Mouse (Mus musculus) gastrocnemius, adult 2 months (tissue): ENCODE data around the gene Map6. TPM values are rescaled to one million over a fixed set of nuclear protein-coding genes. Genes with fewer than 3 reads are reported as not detected.
"Not testable (repeated sequence)": the region's sequence is repeated elsewhere in the genome, so short reads cannot be mapped to it uniquely, and the experiment has no call there.

Source experiments
- DNase-seq: peaks from one replicate; pipeline ENCODE4 v3.0.0; 2022
- H3K27ac ChIP-seq: fragments of 200-600 bp; 2 replicates; pipeline ENCODE4 v1.8.1; 2022; ENCODE audit warnings: mild to moderate bottlenecking
- H3K4me3 ChIP-seq: fragments of 200-600 bp; 2 replicates; pipeline ENCODE4 v1.8.1; 2022; ENCODE audit warnings: mild to moderate bottlenecking, moderate library complexity
- CTCF ChIP-seq: fragments of 200-600 bp; IDR thresholded peaks from 2 replicates; pipeline ENCODE4 v1.8.1; 2022; ENCODE audit warnings: antibody characterized with exemption, mild to moderate bottlenecking, moderate library complexity
- intact Hi-C: fragments of 180-260 bp; cut with DNase I; formaldehyde crosslinking; loops from one replicate; pipeline ENCODE4 v1.15.1; 2025
- total RNA-seq, 2 experiments: library from RNA; stranded (reverse); gene quantifications; 2 replicates each; pipeline ENCODE4 v1.2.3; 2021

The Map6 gene
- total RNA-seq, 2 experiments from 2014 or later = 2.6 to 5.2 TPM

DNA sequence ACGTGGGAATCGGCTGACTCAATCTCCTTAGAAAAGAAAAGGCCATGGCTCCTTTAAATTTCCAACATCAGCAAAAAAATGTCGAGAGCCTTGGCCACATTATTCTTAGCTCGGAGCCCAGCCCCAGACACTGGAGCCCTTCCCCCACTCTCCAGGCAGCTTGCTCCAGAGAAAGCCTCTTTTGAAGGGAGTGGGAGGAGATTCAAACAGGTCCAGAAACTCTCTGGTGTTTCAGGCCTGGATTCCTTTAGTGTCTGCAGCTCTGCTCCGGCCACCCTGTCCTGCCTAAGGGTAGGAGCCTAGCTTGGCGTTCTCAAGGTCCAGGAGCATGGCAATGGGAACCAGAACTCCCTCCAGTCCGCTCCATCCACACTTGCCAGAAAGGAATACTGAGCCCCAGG, 88.5 kb downstream of the Map6 start:
- TF ChIP-seq CTCF = no peak
- peak; percentile 85 for DNase-seq
- Histone ChIP-seq H3K4me3 (peak overlapping the region; percentile 63), H3K27ac (peak overlapping the region; percentile 97)
- intact Hi-C loops = no loop called here

- intact Hi-C loops = no loop called here
- TF ChIP-seq CTCF = no peak
- peak overlapping the region; percentile 63 for H3K4me3 ChIP-seq
- peak overlapping the region; percentile 97 for H3K27ac ChIP-seq
- DNase-seq = peak; percentile 71
These were observed 89.1 kb downstream of the Map6 start for GRCm38 (mm10) chr7:99356244-99356930.

DNA sequence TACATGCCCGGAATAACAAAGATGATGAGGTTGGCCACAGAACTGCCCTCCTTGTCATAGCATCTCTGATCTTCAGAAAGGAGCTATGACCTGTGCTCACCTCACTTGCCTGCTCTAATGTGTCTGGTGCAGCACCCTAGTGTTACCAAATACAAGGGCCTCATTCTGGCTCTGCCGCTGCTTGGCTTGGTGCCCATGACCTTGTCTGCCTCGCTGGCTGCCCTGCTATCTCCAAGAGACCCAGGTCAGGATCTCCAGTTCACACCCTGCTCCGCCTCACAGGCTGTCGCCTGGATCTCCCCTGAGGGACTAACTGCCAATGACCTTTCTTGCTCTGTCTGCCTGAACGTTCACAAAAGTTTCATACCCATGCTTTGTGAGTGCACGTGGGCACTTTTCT, 90.0 kb downstream of the Map6 start:
- intact Hi-C loops = no loop called here
- TF ChIP-seq CTCF = no peak
- H3K4me3 ChIP-seq = no peak overlapping the region
- DNase-seq = peak; percentile 65
- H3K27ac ChIP-seq = peak overlapping the region; percentile 97

DNA sequence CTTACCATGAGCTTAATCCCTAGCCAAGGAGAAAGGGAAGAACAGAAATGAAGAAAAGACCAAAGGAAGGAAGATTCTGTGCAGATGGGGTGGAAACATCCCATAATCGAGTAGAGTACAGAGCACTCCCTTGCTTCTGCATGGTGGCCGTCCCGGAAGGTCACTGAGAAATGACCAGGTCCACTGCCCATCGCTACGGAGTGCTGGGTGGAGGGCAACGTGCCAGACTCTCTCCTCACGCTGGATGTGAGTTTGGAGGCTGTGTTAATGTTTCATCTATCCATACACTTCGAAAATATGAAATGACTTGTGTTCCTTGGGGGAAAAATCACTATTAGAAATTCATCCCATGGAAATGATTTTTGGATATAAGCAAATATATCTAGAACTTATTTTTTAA, 91.1 kb downstream of the Map6 start:
- Histone ChIP-seq H3K4me3 (no peak overlapping the region), H3K27ac (no peak overlapping the region)
- no peak for TF ChIP-seq CTCF
- DNase-seq = no peak
- intact Hi-C loops = no loop called here

GRCm38 (mm10) chr7:99360021-99360802, 93.0 kb downstream of the Map6 start:
- no peak for TF ChIP-seq CTCF
- intact Hi-C loops = no loop called here
- Histone ChIP-seq H3K4me3 (peak overlapping the region; percentile 11; the same call in 1 of the 2 replicates), H3K27ac (peak overlapping the region; percentile 89)
- peak; percentile 92 for DNase-seq

DNA sequence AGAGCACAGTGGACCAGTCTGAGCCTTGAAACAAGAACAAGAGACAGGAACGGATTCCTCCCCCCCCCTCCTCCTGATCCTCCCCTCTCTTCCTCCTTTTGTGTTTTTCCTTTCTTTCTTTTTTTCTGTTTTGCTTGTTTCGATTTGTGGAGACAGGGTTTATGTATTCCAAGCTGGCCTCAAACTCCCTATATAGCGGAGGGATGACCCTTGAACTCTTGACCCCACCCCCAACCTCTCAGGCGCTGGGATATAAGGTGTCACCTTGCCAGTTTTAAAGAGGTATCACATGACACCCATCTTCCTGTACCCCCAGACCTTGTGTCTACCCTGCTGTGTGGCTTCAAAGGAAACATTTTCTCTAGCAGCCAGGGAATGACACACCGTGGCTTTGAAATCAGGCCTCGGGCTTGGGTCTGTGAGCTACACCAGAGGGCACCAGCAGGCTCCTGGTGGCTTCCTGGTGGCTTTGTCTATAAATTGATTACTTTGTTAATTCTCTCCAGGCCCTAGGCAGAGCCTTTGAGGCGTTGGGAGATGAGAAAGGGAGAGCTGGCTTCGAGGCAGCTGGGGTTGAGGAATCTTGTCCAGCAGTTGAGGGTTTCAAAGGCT, 93.7 kb downstream of the Map6 start:
- DNase-seq = no peak
- 0 out of 2 replicates have a peak overlapping the region, but pooled peaks have one; percentile 11 for H3K4me3 ChIP-seq
- H3K27ac ChIP-seq = peak overlapping the region; percentile 89
- no peak for TF ChIP-seq CTCF
- intact Hi-C loops = no loop called here

GRCm38 (mm10) chr7:99362137-99362536, 94.9 kb downstream of the Map6 start:
- TF ChIP-seq CTCF = no peak
- intact Hi-C loops = no loop called here

GRCm38 (mm10) chr7:99365069-99365468, 97.8 kb downstream of the Map6 start:
- TF ChIP-seq CTCF = peak; percentile 99
- H3K27ac ChIP-seq = no peak overlapping the region
- peak; percentile 72 for DNase-seq
- no peak overlapping the region for H3K4me3 ChIP-seq
- intact Hi-C loops = loop anchor here (1.0 kb wide), 1 partner anchor 33 kb away; no protein-coding TSS in a partner anchor

More at GRCm38 (mm10) chr7:99362137-99362536, 94.9 kb downstream of the Map6 start:
- H3K4me3 ChIP-seq = no peak overlapping the region
- H3K27ac ChIP-seq = no peak overlapping the region
- no peak for DNase-seq

GRCm38 (mm10) chr7:99366716-99367115, 99.5 kb downstream of the Map6 start:
- no peak for DNase-seq
- no peak for TF ChIP-seq CTCF
- Histone ChIP-seq H3K27ac (no peak overlapping the region), H3K4me3 (no peak overlapping the region)
- intact Hi-C loops = no loop called here

DNA sequence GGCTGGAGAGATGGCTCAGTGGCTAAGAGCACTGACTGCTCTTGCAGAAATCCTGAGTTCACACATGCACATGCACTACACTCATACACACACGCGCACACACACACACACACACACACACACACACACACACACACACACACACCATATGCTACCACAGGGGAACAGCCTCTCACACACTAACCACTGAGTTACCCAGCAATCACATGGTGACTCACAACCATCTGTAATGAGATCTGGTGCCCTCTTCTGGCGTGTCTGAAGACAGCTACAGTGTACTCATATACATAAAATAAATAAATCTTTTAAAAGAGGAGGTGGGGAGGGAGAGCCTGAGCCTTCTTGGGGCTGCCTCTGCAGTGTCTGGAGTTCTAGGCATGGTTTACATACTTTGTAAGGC, 107.1 kb downstream of the Map6 start:
- DNase-seq, intact Hi-C loops: not testable (repeated sequence)
- TF ChIP-seq CTCF = peak; percentile 33; the same call in 1 of the 2 replicates

GRCm38 (mm10) chr7:99375455-99375854, 108.2 kb downstream of the Map6 start:
- no peak overlapping the region for H3K4me3 ChIP-seq
- intact Hi-C loops = loop anchor here (1.0 kb wide), 1 partner anchor 75 kb away; no protein-coding TSS in a partner anchor
- peak; percentile 99 for TF ChIP-seq CTCF

More for the DNA sequence above, 107.1 kb downstream of the Map6 start:
- H3K27ac ChIP-seq, H3K4me3 ChIP-seq: not testable (repeated sequence)

GRCm38 (mm10) chr7:99378870-99379269, 111.6 kb downstream of the Map6 start:
- no peak for DNase-seq
- Histone ChIP-seq H3K4me3 (no peak overlapping the region), H3K27ac (no peak overlapping the region)
- intact Hi-C loops = no loop called here
- TF ChIP-seq CTCF = no peak

More at GRCm38 (mm10) chr7:99375455-99375854, 108.2 kb downstream of the Map6 start:
- no peak overlapping the region for H3K27ac ChIP-seq
- DNase-seq = peak; percentile 80
